Mouse (Mus musculus): ENCODE data around the gene Cars.

DNA sequence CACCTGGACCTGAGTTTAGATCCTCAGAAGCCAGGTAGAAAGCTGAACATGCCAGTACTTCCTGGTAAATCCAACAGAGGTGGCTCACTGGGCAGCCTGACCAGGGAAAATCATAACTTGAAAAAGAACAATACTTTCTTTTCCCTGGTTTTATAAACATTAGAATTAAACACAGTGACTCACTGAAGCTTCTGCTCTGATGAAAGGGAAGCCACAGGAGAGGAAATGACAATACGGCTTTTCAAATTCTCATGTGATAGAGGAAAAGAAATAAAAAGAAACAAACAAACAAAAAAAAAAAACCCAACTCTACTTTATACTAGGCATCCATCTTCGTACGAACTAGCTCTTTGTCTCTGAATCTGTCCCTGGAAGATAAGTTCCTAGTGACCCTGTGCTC lies 24.7 kb upstream of the Cars start:
- TF ChIP-seq CTCF (IDR thresholded peaks at IDR 0.05; ENCODE audit: borderline replicate concordance, extremely low read depth, insufficient read depth, insufficient read length) (no peak), POLR2A (IDR thresholded peaks at IDR 0.05; ENCODE audit: borderline replicate concordance, extremely low read depth, insufficient read depth, insufficient read length, poor library complexity, severe bottlenecking) (no peak)

Measured in brain, embryonic 14.5 days (tissue).